Comparison of ENCODE assay signal across 12 mouse cellular contexts in the genomic region with DNA sequence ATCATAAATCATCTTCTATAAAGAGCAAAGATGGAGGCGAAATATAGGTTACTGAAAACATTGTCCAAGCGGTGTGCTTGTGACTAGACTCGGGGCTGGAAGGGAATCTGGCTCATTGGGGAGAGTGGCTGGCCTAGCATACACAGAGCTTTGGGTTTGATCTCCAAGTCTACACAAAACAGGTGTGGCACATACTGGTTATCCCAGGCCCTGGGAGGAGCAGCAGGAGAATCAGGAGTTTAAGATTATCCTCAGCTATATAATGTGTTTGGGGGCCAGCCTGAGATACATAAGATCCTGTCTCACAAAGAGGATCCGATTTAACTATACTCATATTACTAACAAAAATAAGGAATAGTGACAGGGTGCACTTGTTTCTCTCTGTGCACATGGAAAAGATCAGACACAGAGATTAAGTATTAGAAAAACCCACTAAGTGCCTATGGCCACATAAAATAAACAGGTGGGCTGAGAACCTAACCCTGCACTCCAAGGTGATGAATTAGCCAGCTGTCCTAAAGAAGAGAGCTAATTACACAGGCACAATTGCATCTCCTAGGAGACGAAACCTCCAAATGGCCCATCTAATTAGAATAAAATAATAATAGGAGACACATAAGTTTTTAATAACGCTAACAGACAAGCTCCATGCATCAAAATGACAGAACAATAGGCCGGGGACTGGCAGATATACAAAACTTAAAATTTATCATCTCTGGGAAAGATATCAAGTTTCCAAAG.
DNase-seq lines count a peak whose midpoint lies in the region; ATAC-seq and TF ChIP-seq lines count a peak whose summit lies in the region.
"Had no signal": no experiment of that assay in that cellular context is flagged by ENCODE, and none has a peak within 500 bp of the region (broad histone marks: within the 10 kb centered on the region; RNA-seq: fewer than 3 reads in every experiment).

No protein-coding gene starts in this region.

- H3K4me3 ChIP-seq in forebrain, embryonic 15.5 days = no peak overlapping the region
- no peak overlapping the region for H3K4me3 ChIP-seq in forebrain, embryonic 11.5 days (ENCODE audit: low read depth, low read length)
- no peak overlapping the region for H3K4me3 ChIP-seq in midbrain, embryonic 11.5 days (ENCODE audit: low read depth, low read length)
- H3K4me3 ChIP-seq in midbrain, embryonic 13.5 days (replicated peaks) = no peak overlapping the region
- H3K4me3 ChIP-seq in stomach, embryonic 16.5 days (replicated peaks; ENCODE audit: low read length) = no peak overlapping the region
- H3K4me3 ChIP-seq in layer of hippocampus, adult 2 months = no peak overlapping the region
- H3K4me3 ChIP-seq: embryonic facial prominence, embryonic 13.5 days; lung, embryonic 15.5 days had no signal

- 66% methylated on average over 7 of the region's 7 CpGs for WGBS in forebrain, embryonic 15.5 days
- 83% methylated on average over 7 of the region's 7 CpGs for WGBS in forebrain, embryonic 11.5 days
- 88% methylated on average over 7 of the region's 7 CpGs for WGBS in midbrain, embryonic 11.5 days
- 82% methylated on average over 7 of the region's 7 CpGs for WGBS in midbrain, embryonic 13.5 days
- whole genome bisulfite sequencing in stomach, embryonic 16.5 days = 64% methylated on average over 7 of the region's 7 CpGs

- DNase-seq in forebrain, embryonic 11.5 days (ENCODE audit: low spot score) = no peak
- DNase-seq in midbrain, embryonic 11.5 days (ENCODE audit: low spot score, missing footprints) = peak; percentile 65
- DNase-seq in forelimb bud, embryonic 11.5 days (ENCODE audit: low read depth, low spot score) = peak; percentile 49
- DNase-seq in layer of hippocampus, adult 2 months (ENCODE audit: low spot score in 2 of 2) = no peak
- no peak for DNase-seq in thymus, postnatal 4 days
- DNase-seq: cerebellum, adult 8-10 months; thymus, postnatal 14 days had no signal

- H3K4me2 ChIP-seq in forebrain, embryonic 15.5 days (replicated peaks) = no peak overlapping the region
- no peak overlapping the region for H3K4me2 ChIP-seq in forebrain, embryonic 11.5 days (ENCODE audit: low read depth, low read length, severe bottlenecking)
- no peak overlapping the region for H3K4me2 ChIP-seq in midbrain, embryonic 11.5 days
- H3K4me2 ChIP-seq in midbrain, embryonic 13.5 days (replicated peaks) = no peak overlapping the region
- no peak overlapping the region for H3K4me2 ChIP-seq in stomach, embryonic 16.5 days (ENCODE audit: low read depth, low read length)
- H3K4me2 ChIP-seq: embryonic facial prominence, embryonic 13.5 days; lung, embryonic 15.5 days had no signal

- no peaks in the 10 kb centered on the region for H3K36me3 ChIP-seq in forebrain, embryonic 15.5 days
- no peaks in the 10 kb centered on the region for H3K36me3 ChIP-seq in forebrain, embryonic 11.5 days (ENCODE audit: control insufficient read depth, insufficient read depth, low read length)
- no peaks in the 10 kb centered on the region for H3K36me3 ChIP-seq in midbrain, embryonic 11.5 days (ENCODE audit: control insufficient read depth, insufficient read depth, low read length)
- peaks cover 3% of the 10 kb centered on the region; the same call in 1 of the 2 replicates for H3K36me3 ChIP-seq in midbrain, embryonic 13.5 days
- no peaks in the 10 kb centered on the region for H3K36me3 ChIP-seq in stomach, embryonic 16.5 days (ENCODE audit: control insufficient read depth, insufficient read depth, low read length)
- H3K36me3 ChIP-seq: lung, embryonic 15.5 days had no signal

- ATAC-seq in forebrain, embryonic 15.5 days (replicated peaks) = no peak
- no peak for ATAC-seq in forebrain, embryonic 11.5 days (replicated peaks; ENCODE audit: low FRiP score)
- ATAC-seq in midbrain, embryonic 11.5 days (ENCODE audit: low FRiP score) = no peak
- no peak for ATAC-seq in midbrain, embryonic 13.5 days
- no peak for ATAC-seq in stomach, embryonic 16.5 days (ENCODE audit: insufficient read depth, low FRiP score)

- peak overlapping the region; percentile 38; the same call in 1 of the 2 replicates for H3K27ac ChIP-seq in forebrain, embryonic 15.5 days (replicated peaks)
- H3K27ac ChIP-seq in forebrain, embryonic 11.5 days (ENCODE audit: low read depth, low read length) = no peak overlapping the region
- H3K27ac ChIP-seq in midbrain, embryonic 11.5 days (ENCODE audit: low read depth, low read length) = no peak overlapping the region
- no peak overlapping the region for H3K27ac ChIP-seq in midbrain, embryonic 13.5 days
- 0 out of 2 replicates have a peak overlapping the region, but pooled peaks have one; percentile 29 for H3K27ac ChIP-seq in stomach, embryonic 16.5 days (ENCODE audit: low read length)
- no peak overlapping the region; the same call in 1 of the 2 replicates for H3K27ac ChIP-seq in layer of hippocampus, adult 2 months
- H3K27ac ChIP-seq: embryonic facial prominence, embryonic 13.5 days; lung, embryonic 15.5 days had no signal

- H3K27me3 ChIP-seq in forebrain, embryonic 15.5 days = no peaks in the 10 kb centered on the region
- H3K27me3 ChIP-seq in forebrain, embryonic 11.5 days (ENCODE audit: control insufficient read depth, insufficient read depth, low read length) = no peaks in the 10 kb centered on the region
- no peaks in the 10 kb centered on the region for H3K27me3 ChIP-seq in midbrain, embryonic 11.5 days (ENCODE audit: control insufficient read depth, insufficient read depth, low read length)
- no peaks in the 10 kb centered on the region for H3K27me3 ChIP-seq in midbrain, embryonic 13.5 days
- no peaks in the 10 kb centered on the region for H3K27me3 ChIP-seq in stomach, embryonic 16.5 days (ENCODE audit: control insufficient read depth, insufficient read depth, low read length)
- H3K27me3 ChIP-seq: embryonic facial prominence, embryonic 13.5 days; lung, embryonic 15.5 days had no signal

- no peak for TF ChIP-seq CTCF in layer of hippocampus, adult 2 months (conservative IDR thresholded peaks at IDR 0.05)

- peaks cover 12% of the 10 kb centered on the region for H3K4me1 ChIP-seq in forebrain, embryonic 15.5 days
- H3K4me1 ChIP-seq in forebrain, embryonic 11.5 days (replicated peaks; ENCODE audit: control insufficient read depth, insufficient read depth, low read length) = 0 out of 2 replicates have a peak, but pooled peaks cover 2% of the 10 kb centered on the region
- H3K4me1 ChIP-seq in midbrain, embryonic 11.5 days (ENCODE audit: control insufficient read depth, insufficient read depth, low read length) = 0 out of 2 replicates have a peak, but pooled peaks cover 2% of the 10 kb centered on the region
- peaks cover 11% of the 10 kb centered on the region for H3K4me1 ChIP-seq in midbrain, embryonic 13.5 days (replicated peaks)
- 0 out of 2 replicates have a peak, but pooled peaks cover 9% of the 10 kb centered on the region for H3K4me1 ChIP-seq in stomach, embryonic 16.5 days (ENCODE audit: control insufficient read depth, insufficient read depth, low read length)

- no peak overlapping the region for H3K9ac ChIP-seq in forebrain, embryonic 15.5 days (replicated peaks)
- H3K9ac ChIP-seq in forebrain, embryonic 11.5 days (ENCODE audit: low read length) = no peak overlapping the region
- no peak overlapping the region for H3K9ac ChIP-seq in midbrain, embryonic 11.5 days (ENCODE audit: low read length)
- no peak overlapping the region for H3K9ac ChIP-seq in midbrain, embryonic 13.5 days (replicated peaks)
- H3K9ac ChIP-seq in stomach, embryonic 16.5 days (ENCODE audit: low read length) = no peak overlapping the region
- H3K9ac ChIP-seq: embryonic facial prominence, embryonic 13.5 days; lung, embryonic 15.5 days had no signal

- no peaks in the 10 kb centered on the region for H3K9me3 ChIP-seq in forebrain, embryonic 15.5 days
- H3K9me3 ChIP-seq in forebrain, embryonic 11.5 days (ENCODE audit: control insufficient read depth, low read length) = no peaks in the 10 kb centered on the region
- no peaks in the 10 kb centered on the region for H3K9me3 ChIP-seq in midbrain, embryonic 11.5 days (ENCODE audit: control insufficient read depth, low read length)
- no peaks in the 10 kb centered on the region for H3K9me3 ChIP-seq in midbrain, embryonic 13.5 days
- H3K9me3 ChIP-seq in stomach, embryonic 16.5 days (replicated peaks; ENCODE audit: control insufficient read depth, low read length) = no peaks in the 10 kb centered on the region
- H3K9me3 ChIP-seq: lung, embryonic 15.5 days had no signal

Comparison
In these comparisons a context has a peak if more than half of its experiments do, and no peak if none do; other contexts are left out.
1. H3K27ac ChIP-seq: peak in forebrain, embryonic 15.5 days (single experiment) and stomach, embryonic 16.5 days (single experiment); none in forebrain, embryonic 11.5 days (single experiment), midbrain, embryonic 11.5 days (single experiment), midbrain, embryonic 13.5 days (single experiment) and layer of hippocampus, adult 2 months (single experiment).
2. DNase-seq: peak in midbrain, embryonic 11.5 days (single experiment) and forelimb bud, embryonic 11.5 days (single experiment); none in forebrain, embryonic 11.5 days (single experiment), layer of hippocampus, adult 2 months (0 of 2) and thymus, postnatal 4 days (single experiment).